8 mouse cellular contexts compared by ENCODE assay signal in the genomic region with DNA sequence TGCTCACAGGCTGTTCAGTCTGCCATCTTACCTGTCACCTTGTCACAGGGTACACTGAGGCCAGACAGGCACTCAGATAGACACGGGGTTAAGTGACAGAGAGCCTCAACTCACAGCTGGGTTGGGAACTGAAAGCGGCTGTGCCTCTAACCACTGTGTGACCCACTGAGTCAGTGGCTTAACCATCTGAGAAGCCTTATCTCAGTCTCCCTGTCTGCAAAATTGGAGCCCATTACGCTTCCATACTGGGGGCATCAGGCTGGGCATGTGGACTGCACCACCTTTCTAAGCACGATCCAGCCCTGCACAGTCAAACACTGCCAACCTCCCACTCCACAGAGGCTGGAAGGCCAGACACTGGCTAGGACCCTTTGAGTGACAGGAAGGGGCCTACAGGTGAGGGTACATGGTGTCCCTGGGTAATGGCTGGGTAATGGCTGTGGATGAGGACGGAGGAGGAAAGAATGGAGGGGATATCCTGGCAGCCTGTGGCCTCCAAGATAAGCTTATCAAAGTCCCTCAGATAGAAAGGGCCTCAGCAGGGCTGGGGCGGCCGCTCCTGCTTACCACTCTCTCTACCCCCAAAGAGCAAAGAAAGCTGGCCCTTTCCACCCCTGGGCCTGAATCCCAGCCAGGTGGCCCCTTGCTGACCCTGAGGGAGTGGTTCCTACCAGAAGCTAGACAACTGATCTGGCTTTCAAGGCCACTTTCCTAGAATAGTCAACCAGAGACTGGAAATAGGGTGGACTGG. TPM values are rescaled to one million over a fixed set of nuclear protein-coding genes. Genes with fewer than 3 reads are reported as not detected.
DNase-seq lines count a peak whose midpoint lies in the region; ATAC-seq and TF ChIP-seq lines count a peak whose summit lies in the region.

No protein-coding gene starts in this region.

- H3K27me3 ChIP-seq in MEL (ENCODE audit: control insufficient read depth in 1 of 2, insufficient read depth in 2 of 2, low read length in 2 of 2): no peaks in the 10 kb centered on the region
- no peaks in the 10 kb centered on the region for H3K27me3 ChIP-seq in heart, embryonic 16.5 days (ENCODE audit: control insufficient read depth, insufficient read depth, low read length)
- H3K27me3 ChIP-seq in lung, embryonic 15.5 days: no peaks in the 10 kb centered on the region
- peaks cover 9% of the 10 kb centered on the region; the same call in 1 of the 2 replicates for H3K27me3 ChIP-seq in hindbrain, embryonic 11.5 days (ENCODE audit: control insufficient read depth, insufficient read depth, low read length)

- no peak for TF ChIP-seq CTCF in MEL (IDR thresholded peaks at IDR 0.05 in 2 of 3, conservative IDR thresholded peaks at IDR 0.05 in 1 of 3; ENCODE audit: control insufficient read depth in 1 of 3, insufficient read depth in 1 of 3, low read depth in 2 of 3, low read length in 3 of 3, poor library complexity in 1 of 3, severe bottlenecking in 1 of 3)

- DNase-seq in adrenal gland, postnatal 36 days: peak; percentile 51 to 66
- DNase-seq in adrenal gland, postnatal 4 days (ENCODE audit: low spot score in 2 of 2): no peak
- DNase-seq in MEL (ENCODE audit: low read depth, low spot score): peak; percentile 69
- no peak for DNase-seq in frontal cortex, postnatal 10 days (ENCODE audit: low spot score in 2 of 2)
- DNase-seq in urinary bladder, postnatal 4 days (ENCODE audit: low spot score in 2 of 2): no peak
- DNase-seq in hindbrain, embryonic 11.5 days (ENCODE audit: low spot score): no peak

- no peaks in the 10 kb centered on the region for H3K79me2 ChIP-seq in MEL (ENCODE audit: control insufficient read depth, insufficient read depth, low read length, poor library complexity)

- TF ChIP-seq POLR2A in MEL (IDR thresholded peaks at IDR 0.05; ENCODE audit: control insufficient read depth in 1 of 2, insufficient read depth in 1 of 2, low read depth in 1 of 2, low read length in 2 of 2, poor library complexity in 1 of 2): no peak

- peak; percentile 63 for ATAC-seq in heart, embryonic 16.5 days (replicated peaks; ENCODE audit: extremely low read depth, insufficient read depth, low FRiP score)
- peak; percentile 12; the same call in 1 of the 2 replicates for ATAC-seq in lung, embryonic 15.5 days (ENCODE audit: borderline replicate concordance, extremely low read depth, low FRiP score, low TSS enrichment)
- no peak for ATAC-seq in hindbrain, embryonic 11.5 days (ENCODE audit: low FRiP score)

- no peak overlapping the region for H3K4me3 ChIP-seq in MEL (ENCODE audit: control insufficient read depth in 1 of 2, insufficient read depth in 1 of 2, low read depth in 2 of 2, low read length in 2 of 2)
- no peak overlapping the region for H3K4me3 ChIP-seq in heart, embryonic 16.5 days (ENCODE audit: low read length)
- no peak overlapping the region for H3K4me3 ChIP-seq in lung, embryonic 15.5 days
- H3K4me3 ChIP-seq in hindbrain, embryonic 11.5 days (ENCODE audit: low read depth, low read length): no peak overlapping the region

- peak; percentile 80 to 86 for TF ChIP-seq EP300 in MEL (IDR thresholded peaks at IDR 0.05; ENCODE audit: low read depth in 1 of 2, low read length in 2 of 2)

- peak overlapping the region; percentile 21; the same call in 1 of the 2 replicates for H3K4me2 ChIP-seq in heart, embryonic 16.5 days (ENCODE audit: low read depth, low read length)
- H3K4me2 ChIP-seq in lung, embryonic 15.5 days: no peak overlapping the region
- H3K4me2 ChIP-seq in hindbrain, embryonic 11.5 days (replicated peaks; ENCODE audit: low read depth, low read length): no peak overlapping the region

- no peak overlapping the region; the same call in 1 of the 2 replicates for H3K9ac ChIP-seq in MEL (ENCODE audit: control insufficient read depth, low read depth, low read length, poor library complexity, severe bottlenecking)
- peak overlapping the region; percentile 5; the same call in 1 of the 2 replicates for H3K9ac ChIP-seq in heart, embryonic 16.5 days (ENCODE audit: low read length)
- no peak overlapping the region for H3K9ac ChIP-seq in lung, embryonic 15.5 days
- no peak overlapping the region for H3K9ac ChIP-seq in hindbrain, embryonic 11.5 days (ENCODE audit: low read depth, low read length)

- TF ChIP-seq RAD21 in MEL (IDR thresholded peaks at IDR 0.05; ENCODE audit: low read depth, low read length): no peak

- peaks cover 0 to 18% of the 10 kb centered on the region in 2 experiments; a peak in 2 of 4 replicates for H3K36me3 ChIP-seq in MEL (ENCODE audit: control insufficient read depth in 1 of 2, insufficient read depth in 2 of 2, low read length in 2 of 2)
- H3K36me3 ChIP-seq in heart, embryonic 16.5 days (ENCODE audit: control insufficient read depth, insufficient read depth): peaks cover 12% of the 10 kb centered on the region; the same call in 1 of the 2 replicates
- H3K36me3 ChIP-seq in lung, embryonic 15.5 days: peaks cover 6% of the 10 kb centered on the region; the same call in 1 of the 2 replicates
- H3K36me3 ChIP-seq in hindbrain, embryonic 11.5 days (ENCODE audit: control insufficient read depth, insufficient read depth, low read length): no peaks in the 10 kb centered on the region

- H3K27ac ChIP-seq in MEL (ENCODE audit: control insufficient read depth, low read depth, low read length): peak overlapping the region; percentile 62
- H3K27ac ChIP-seq in heart, embryonic 16.5 days (ENCODE audit: low read length): peak overlapping the region; percentile 92
- H3K27ac ChIP-seq in lung, embryonic 15.5 days: 0 out of 2 replicates have a peak overlapping the region, but pooled peaks have one; percentile 45
- no peak overlapping the region for H3K27ac ChIP-seq in hindbrain, embryonic 11.5 days (ENCODE audit: low read depth, low read length)

- peaks cover 19 to 39% of the 10 kb centered on the region in 2 experiments for H3K4me1 ChIP-seq in MEL (ENCODE audit: control insufficient read depth in 1 of 2, insufficient read depth in 2 of 2, low read length in 2 of 2)
- peaks cover 60% of the 10 kb centered on the region for H3K4me1 ChIP-seq in heart, embryonic 16.5 days (ENCODE audit: control insufficient read depth, insufficient read depth, low read length)
- H3K4me1 ChIP-seq in lung, embryonic 15.5 days: peaks cover 76% of the 10 kb centered on the region
- H3K4me1 ChIP-seq in hindbrain, embryonic 11.5 days (replicated peaks; ENCODE audit: control insufficient read depth, insufficient read depth, low read length): no peaks in the 10 kb centered on the region

- H3K9me3 ChIP-seq in MEL (replicated peaks; ENCODE audit: insufficient read depth, low read length): no peaks in the 10 kb centered on the region
- H3K9me3 ChIP-seq in heart, embryonic 16.5 days (replicated peaks; ENCODE audit: control insufficient read depth, low read length): no peaks in the 10 kb centered on the region
- H3K9me3 ChIP-seq in lung, embryonic 15.5 days: no peaks in the 10 kb centered on the region
- no peaks in the 10 kb centered on the region for H3K9me3 ChIP-seq in hindbrain, embryonic 11.5 days (ENCODE audit: control insufficient read depth, low read length)

- 17% methylated on average over 7 of the region's 7 CpGs for WGBS in heart, embryonic 16.5 days
- WGBS in lung, embryonic 15.5 days: 69% methylated on average over 7 of the region's 7 CpGs
- WGBS in hindbrain, embryonic 11.5 days: 85% methylated on average over 7 of the region's 7 CpGs

TF ChIP-seq in MEL, 35 proteins besides CTCF, POLR2A, EP300 and RAD21 (continues in another document):
- TF ChIP-seq GATA1 (IDR thresholded peaks at IDR 0.05; ENCODE audit: low read depth, low read length): peak; percentile 86
- TF ChIP-seq ZMIZ1 (IDR thresholded peaks at IDR 0.05; ENCODE audit: low read depth, low read length): no peak
- TF ChIP-seq MAFK (IDR thresholded peaks at IDR 0.05; ENCODE audit: borderline replicate concordance, low read depth, low read length): no peak
- no peak for TF ChIP-seq SIN3A (IDR thresholded peaks at IDR 0.05; ENCODE audit: low read length)
- TF ChIP-seq CHD2 (IDR thresholded peaks at IDR 0.05; ENCODE audit: low read length): no peak
- peak; percentile 45; the same call in 1 of the 2 replicates for TF ChIP-seq ETS1 (IDR thresholded peaks at IDR 0.05; ENCODE audit: low read depth, low read length)
- no peak for TF ChIP-seq USF1 (IDR thresholded peaks at IDR 0.05; ENCODE audit: low read depth, low read length)
- TF ChIP-seq ELF1 (IDR thresholded peaks at IDR 0.05; ENCODE audit: low read depth, low read length): no peak
- 0 out of 2 replicates have a peak, but pooled peaks have one; percentile 38 for TF ChIP-seq MAZ (IDR thresholded peaks at IDR 0.05; ENCODE audit: low read depth, low read length)
- no peak for TF ChIP-seq RCOR1 (IDR thresholded peaks at IDR 0.05; ENCODE audit: low read depth, low read length)
- no peak for TF ChIP-seq ZNF384 (IDR thresholded peaks at IDR 0.05; ENCODE audit: low read depth, low read length)
- TF ChIP-seq BHLHE40 (IDR thresholded peaks at IDR 0.05; ENCODE audit: borderline replicate concordance, low read depth, low read length): no peak
- no peak for TF ChIP-seq POLR2AphosphoS5 (IDR thresholded peaks at IDR 0.05; ENCODE audit: borderline replicate concordance, low read depth, low read length)
- TF ChIP-seq SMC3 (IDR thresholded peaks at IDR 0.05; ENCODE audit: low read depth, low read length): no peak
- TF ChIP-seq UBTF (IDR thresholded peaks at IDR 0.05; ENCODE audit: borderline replicate concordance, insufficient read depth, low read depth, low read length): no peak
- TF ChIP-seq TBP (IDR thresholded peaks at IDR 0.05; ENCODE audit: low read depth, low read length): no peak
- no peak for TF ChIP-seq MXI1 (IDR thresholded peaks at IDR 0.05; ENCODE audit: low read depth, low read length)
- TF ChIP-seq MYB (IDR thresholded peaks at IDR 0.05; ENCODE audit: low read depth, low read length): no peak
- TF ChIP-seq ZKSCAN1 (IDR thresholded peaks at IDR 0.05; ENCODE audit: low read depth, low read length): no peak
- TF ChIP-seq MAX (IDR thresholded peaks at IDR 0.05; ENCODE audit: low read length): no peak
- TF ChIP-seq GABPA (IDR thresholded peaks at IDR 0.05; ENCODE audit: low read depth, low read length): no peak
- no peak for TF ChIP-seq MEF2A (IDR thresholded peaks at IDR 0.05; ENCODE audit: extremely low read depth, insufficient replicate concordance, low read depth, low read length, poor library complexity, severe bottlenecking)

RNA-seq across cellular contexts. Expression of a gene that starts 4.4 kb away (rescaled TPM):
- 10 to 100 TPM; 44.6 to 85.9 TPM for total RNA-seq in adrenal gland, postnatal 36 days (2021)
- total RNA-seq in adrenal gland, postnatal 4 days (2021): 10 to 100 TPM; 58.1 to 65.3 TPM
- 6.1 and 11.0 TPM in 2 replicates for total RNA-seq in MEL (2012; rRNA removed)
- 1 to 10 TPM in 1 of 2 experiments, not detected in 1; 7.7 TPM for polyA plus RNA-seq in MEL (2012; ENCODE audit: insufficient read depth in 1 of 2, insufficient read length in 2 of 2, low read depth in 1 of 2, low replicate concordance in 2 of 2, missing spikeins in 1 of 2)
- 226 and 256 TPM in 2 replicates for polyA plus RNA-seq in heart, embryonic 16.5 days (2015; fragmentation: Nextera tagmentation; extraction: Ambion mirVana)
- polyA plus RNA-seq in lung, embryonic 15.5 days (2015; fragmentation: Nextera tagmentation; extraction: Ambion mirVana): 66.0 and 70.0 TPM in 2 replicates
- 4.2 and 4.3 TPM in 2 replicates for polyA plus RNA-seq in hindbrain, embryonic 11.5 days (2014; fragmentation: Nextera tagmentation; extraction: Ambion mirVana)

Comparison
In these comparisons a context has a peak if more than half of its experiments do, and no peak if none do; other contexts are left out.
1. DNase-seq: peak in adrenal gland, postnatal 36 days (2 of 2) and MEL (single experiment); none in adrenal gland, postnatal 4 days (0 of 2), frontal cortex, postnatal 10 days (0 of 2), urinary bladder, postnatal 4 days (0 of 2) and hindbrain, embryonic 11.5 days (single experiment).